8 mouse cellular contexts compared by ENCODE assay signal in the genomic region with DNA sequence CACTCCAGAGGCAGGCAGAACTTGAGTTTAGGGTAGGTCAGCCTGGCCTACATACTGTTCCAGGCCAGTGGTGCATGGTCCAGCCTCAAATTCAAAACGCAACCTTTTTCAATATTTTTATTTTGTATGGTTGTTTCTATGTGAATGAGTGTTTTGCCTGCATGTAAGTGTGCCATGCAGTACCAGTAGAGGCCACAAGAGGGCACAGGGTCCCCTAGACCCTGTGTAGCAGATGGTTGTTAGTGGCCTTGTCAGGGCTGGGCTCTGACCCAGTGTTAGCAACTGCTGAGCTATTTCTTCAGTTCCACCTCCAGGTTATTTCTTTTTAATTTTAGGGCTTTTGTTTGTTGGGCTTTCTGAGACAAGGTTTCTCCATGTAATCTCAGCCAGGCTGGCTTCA. TPM values are rescaled to one million over a fixed set of nuclear protein-coding genes. Genes with fewer than 3 reads are reported as not detected.
DNase-seq lines count a peak whose midpoint lies in the region; ATAC-seq and TF ChIP-seq lines count a peak whose summit lies in the region.

No protein-coding gene starts in this region.

- ATAC-seq in kidney, postnatal 0 days (replicated peaks; ENCODE audit: low FRiP score, low read depth), result peak; percentile 74
- ATAC-seq in liver, embryonic 15.5 days (ENCODE audit: insufficient read depth), result peak; percentile 61; the same call in 1 of the 2 replicates
- peak; percentile 68; the same call in 1 of the 2 replicates for ATAC-seq in neural tube, embryonic 14.5 days (ENCODE audit: low read depth)
- peak; percentile 84 for ATAC-seq in stomach, postnatal 0 days (ENCODE audit: low FRiP score, low TSS enrichment)

- no peaks in the 10 kb centered on the region for H3K4me1 ChIP-seq in bone marrow, adult 2 months (ENCODE audit: control insufficient read depth, insufficient read depth, low read length)
- H3K4me1 ChIP-seq in embryonic fibroblast, embryonic 13.5 days (ENCODE audit: control insufficient read depth, insufficient read depth, low read length), result no peaks in the 10 kb centered on the region
- H3K4me1 ChIP-seq in heart, embryonic 10.5 days, result no peaks in the 10 kb centered on the region
- no peaks in the 10 kb centered on the region for H3K4me1 ChIP-seq in kidney, postnatal 0 days (replicated peaks; ENCODE audit: insufficient read depth, low read length)
- H3K4me1 ChIP-seq in liver, embryonic 15.5 days (replicated peaks), result peaks cover 10% of the 10 kb centered on the region; the same call in 1 of the 2 replicates
- H3K4me1 ChIP-seq in neural tube, embryonic 14.5 days (ENCODE audit: control insufficient read depth, insufficient read depth, low read length), result no peaks in the 10 kb centered on the region
- no peaks in the 10 kb centered on the region for H3K4me1 ChIP-seq in stomach, postnatal 0 days (replicated peaks; ENCODE audit: control insufficient read depth, insufficient read depth)

- H3K27me3 ChIP-seq in C2C12 (ENCODE audit: control insufficient read depth, insufficient read depth, insufficient read length), result no peaks in the 10 kb centered on the region
- no peaks in the 10 kb centered on the region for H3K27me3 ChIP-seq in heart, embryonic 10.5 days (ENCODE audit: insufficient read depth, poor library complexity, severe bottlenecking)
- H3K27me3 ChIP-seq in kidney, postnatal 0 days (ENCODE audit: insufficient read depth, low read length), result no peaks in the 10 kb centered on the region
- no peaks in the 10 kb centered on the region for H3K27me3 ChIP-seq in liver, embryonic 15.5 days
- no peaks in the 10 kb centered on the region for H3K27me3 ChIP-seq in neural tube, embryonic 14.5 days (ENCODE audit: control insufficient read depth, insufficient read depth, low read length)
- H3K27me3 ChIP-seq in stomach, postnatal 0 days (ENCODE audit: control insufficient read depth, insufficient read depth, low read length), result no peaks in the 10 kb centered on the region

- WGBS in bone marrow, adult 2 months, result 3% methylated on average over 1 of the region's 1 CpGs
- 6% methylated on average over 1 of the region's 1 CpGs for WGBS in heart, embryonic 10.5 days
- WGBS in kidney, postnatal 0 days, result 9% methylated on average over 1 of the region's 1 CpGs
- 0% methylated on average over 1 of the region's 1 CpGs for WGBS in liver, embryonic 15.5 days (ENCODE audit: insufficient replicate concordance)
- 13% methylated on average over 1 of the region's 1 CpGs for WGBS in neural tube, embryonic 14.5 days
- WGBS in stomach, postnatal 0 days, result 6% methylated on average over 1 of the region's 1 CpGs

- H3K79me2 ChIP-seq in C2C12 (ENCODE audit: control insufficient read depth, insufficient read depth), result no peaks in the 10 kb centered on the region

- no peak overlapping the region for H3ac ChIP-seq in C2C12 (ENCODE audit: control insufficient read depth, insufficient read length, low read depth)

- TF ChIP-seq CTCF in C2C12 (IDR thresholded peaks at IDR 0.05; ENCODE audit: control insufficient read depth, insufficient read depth, insufficient read length), result peak; percentile 68
- peak; percentile 93 for TF ChIP-seq CTCF in bone marrow, adult 2 months (IDR thresholded peaks at IDR 0.05; ENCODE audit: control insufficient read depth, insufficient read depth, low read length)
- TF ChIP-seq CTCF in embryonic fibroblast, embryonic 13.5 days (IDR thresholded peaks at IDR 0.05; ENCODE audit: borderline replicate concordance, insufficient read depth, low read length), result peak; percentile 88; the same call in 1 of the 2 replicates
- peak; percentile 94 for TF ChIP-seq CTCF in kidney, postnatal 0 days (IDR thresholded peaks at IDR 0.05; ENCODE audit: low read depth)
- peak; percentile 97 for TF ChIP-seq CTCF in stomach, postnatal 0 days (IDR thresholded peaks at IDR 0.05; ENCODE audit: low read depth)

- H3K27ac ChIP-seq in bone marrow, adult 2 months (ENCODE audit: control insufficient read depth, insufficient read depth, low read depth, low read length, poor library complexity), result no peak overlapping the region
- H3K27ac ChIP-seq in embryonic fibroblast, embryonic 13.5 days (ENCODE audit: insufficient read depth, low read length), result no peak overlapping the region
- no peak overlapping the region for H3K27ac ChIP-seq in heart, embryonic 10.5 days
- H3K27ac ChIP-seq in kidney, postnatal 0 days, result no peak overlapping the region
- H3K27ac ChIP-seq in liver, embryonic 15.5 days (replicated peaks), result no peak overlapping the region
- H3K27ac ChIP-seq in neural tube, embryonic 14.5 days (ENCODE audit: low read depth, low read length), result no peak overlapping the region
- H3K27ac ChIP-seq in stomach, postnatal 0 days (replicated peaks), result no peak overlapping the region

- H3K4me2 ChIP-seq in kidney, postnatal 0 days (ENCODE audit: low read length), result no peak overlapping the region
- H3K4me2 ChIP-seq in liver, embryonic 15.5 days, result no peak overlapping the region
- no peak overlapping the region for H3K4me2 ChIP-seq in neural tube, embryonic 14.5 days (ENCODE audit: low read depth, low read length)
- no peak overlapping the region for H3K4me2 ChIP-seq in stomach, postnatal 0 days (replicated peaks; ENCODE audit: low read depth)

- TF ChIP-seq POLR2A in bone marrow, adult 2 months (IDR thresholded peaks at IDR 0.05; ENCODE audit: borderline replicate concordance, control insufficient read depth, low read depth, low read length), result no peak
- no peak for TF ChIP-seq POLR2A in embryonic fibroblast, embryonic 13.5 days (IDR thresholded peaks at IDR 0.05; ENCODE audit: low read depth, low read length)

- no peak for TF ChIP-seq EP300 in stomach, postnatal 0 days (optimal IDR thresholded peaks at IDR 0.05)

- H3K4me3 ChIP-seq in C2C12 (ENCODE audit: insufficient read depth, poor library complexity, severe bottlenecking), result no peak overlapping the region
- no peak overlapping the region for H3K4me3 ChIP-seq in bone marrow, adult 2 months (replicated peaks; ENCODE audit: control insufficient read depth, low read depth, low read length)
- H3K4me3 ChIP-seq in embryonic fibroblast, embryonic 13.5 days (ENCODE audit: insufficient read depth, low read length), result no peak overlapping the region
- H3K4me3 ChIP-seq in heart, embryonic 10.5 days, result no peak overlapping the region
- H3K4me3 ChIP-seq in kidney, postnatal 0 days (replicated peaks; ENCODE audit: low read depth, low read length), result no peak overlapping the region
- no peak overlapping the region for H3K4me3 ChIP-seq in liver, embryonic 15.5 days (replicated peaks)
- no peak overlapping the region for H3K4me3 ChIP-seq in neural tube, embryonic 14.5 days (ENCODE audit: low read depth, low read length)
- no peak overlapping the region for H3K4me3 ChIP-seq in stomach, postnatal 0 days (ENCODE audit: low read depth, low read length)

- no peaks in the 10 kb centered on the region for H3K9me3 ChIP-seq in heart, embryonic 10.5 days
- no peaks in the 10 kb centered on the region for H3K9me3 ChIP-seq in kidney, postnatal 0 days (replicated peaks; ENCODE audit: low read length)
- no peaks in the 10 kb centered on the region for H3K9me3 ChIP-seq in liver, embryonic 15.5 days (replicated peaks)
- no peaks in the 10 kb centered on the region for H3K9me3 ChIP-seq in neural tube, embryonic 14.5 days (ENCODE audit: control insufficient read depth, low read length)
- H3K9me3 ChIP-seq in stomach, postnatal 0 days (ENCODE audit: control insufficient read depth, low read length), result no peaks in the 10 kb centered on the region

- H3K36me3 ChIP-seq in C2C12 (ENCODE audit: control insufficient read depth, insufficient read depth), result peaks cover under 1% of the 10 kb centered on the region
- peaks cover 29% of the 10 kb centered on the region for H3K36me3 ChIP-seq in heart, embryonic 10.5 days
- H3K36me3 ChIP-seq in kidney, postnatal 0 days (ENCODE audit: insufficient read depth, low read length), result no peaks in the 10 kb centered on the region
- peaks cover 14% of the 10 kb centered on the region; the same call in 1 of the 2 replicates for H3K36me3 ChIP-seq in liver, embryonic 15.5 days (replicated peaks)
- H3K36me3 ChIP-seq in neural tube, embryonic 14.5 days (ENCODE audit: control insufficient read depth, insufficient read depth, low read length), result peaks cover 6% of the 10 kb centered on the region; the same call in 1 of the 2 replicates
- peaks cover 11% of the 10 kb centered on the region; the same call in 1 of the 2 replicates for H3K36me3 ChIP-seq in stomach, postnatal 0 days (ENCODE audit: control insufficient read depth, insufficient read depth, low read length)

- DNase-seq in heart, embryonic 10.5 days (ENCODE audit: low spot score), result peak; percentile 83
- peak; percentile 89 for DNase-seq in kidney, postnatal 0 days (ENCODE audit: low spot score)
- DNase-seq in stomach, postnatal 0 days (ENCODE audit: low spot score), result peak; percentile 86

- H3K9ac ChIP-seq in kidney, postnatal 0 days (ENCODE audit: low read depth, low read length), result no peak overlapping the region
- H3K9ac ChIP-seq in liver, embryonic 15.5 days, result no peak overlapping the region
- no peak overlapping the region for H3K9ac ChIP-seq in neural tube, embryonic 14.5 days (replicated peaks; ENCODE audit: low read depth, low read length)
- H3K9ac ChIP-seq in stomach, postnatal 0 days (ENCODE audit: low read length), result no peak overlapping the region

- H3K79me3 ChIP-seq in C2C12 (ENCODE audit: low read depth), result no peaks in the 10 kb centered on the region

RNA-seq across cellular contexts. Expression of a gene that starts 15.1 kb away (rescaled TPM):
- polyA plus RNA-seq in C2C12 (2012; fragmentation: generic; extraction: Trizol), result 31.2 TPM
- polyA plus RNA-seq in bone marrow, adult 2 months (2011; ENCODE audit: insufficient read depth, insufficient read length, low replicate concordance, missing spikeins), result 22.7 and 62.2 TPM in 2 replicates
- 91.1 and 110 TPM in 2 replicates for polyA plus RNA-seq in embryonic fibroblast, embryonic 13.5 days (2011; ENCODE audit: insufficient read length, low read depth, missing spikeins)
- 50.0 and 58.8 TPM in 2 replicates for polyA plus RNA-seq in heart, embryonic 10.5 days (2016; fragmentation: Nextera tagmentation; extraction: Ambion mirVana)
- 55.9 and 60.8 TPM in 2 replicates for polyA plus RNA-seq in kidney, postnatal 0 days (2015; fragmentation: Nextera tagmentation; extraction: Ambion mirVana)
- polyA plus RNA-seq in liver, embryonic 15.5 days (2015; fragmentation: Nextera tagmentation; extraction: Ambion mirVana), result 23.5 and 23.8 TPM in 2 replicates
- polyA plus RNA-seq in neural tube, embryonic 14.5 days (2014; fragmentation: Nextera tagmentation; extraction: Ambion mirVana), result 19.5 and 21.7 TPM in 2 replicates
- polyA plus RNA-seq in stomach, postnatal 0 days (2015; fragmentation: Nextera tagmentation; extraction: Ambion mirVana), result 41.7 and 42.5 TPM in 2 replicates

RNA-seq across cellular contexts. Expression of a gene that starts 15.5 kb away (rescaled TPM):
- polyA plus RNA-seq in C2C12 (2012; fragmentation: generic; extraction: Trizol), result 195 TPM
- 178 and 215 TPM in 2 replicates for polyA plus RNA-seq in bone marrow, adult 2 months (2011; ENCODE audit: insufficient read depth, insufficient read length, low replicate concordance, missing spikeins)
- polyA plus RNA-seq in embryonic fibroblast, embryonic 13.5 days (2011; ENCODE audit: insufficient read length, low read depth, missing spikeins), result 183 and 229 TPM in 2 replicates
- 329 and 377 TPM in 2 replicates for polyA plus RNA-seq in heart, embryonic 10.5 days (2016; fragmentation: Nextera tagmentation; extraction: Ambion mirVana)
- 339 and 363 TPM in 2 replicates for polyA plus RNA-seq in kidney, postnatal 0 days (2015; fragmentation: Nextera tagmentation; extraction: Ambion mirVana)
- polyA plus RNA-seq in liver, embryonic 15.5 days (2015; fragmentation: Nextera tagmentation; extraction: Ambion mirVana), result 222 and 261 TPM in 2 replicates
- 231 and 265 TPM in 2 replicates for polyA plus RNA-seq in neural tube, embryonic 14.5 days (2014; fragmentation: Nextera tagmentation; extraction: Ambion mirVana)
- 149 and 153 TPM in 2 replicates for polyA plus RNA-seq in stomach, postnatal 0 days (2015; fragmentation: Nextera tagmentation; extraction: Ambion mirVana)

RNA-seq across cellular contexts. Expression of a gene that starts 27.3 kb away (rescaled TPM):
- 4.6 TPM for polyA plus RNA-seq in C2C12 (2012; fragmentation: generic; extraction: Trizol)
- 1.3 and 4.9 TPM in 2 replicates for polyA plus RNA-seq in bone marrow, adult 2 months (2011; ENCODE audit: insufficient read depth, insufficient read length, low replicate concordance, missing spikeins)
- 5.0 and 6.9 TPM in 2 replicates for polyA plus RNA-seq in embryonic fibroblast, embryonic 13.5 days (2011; ENCODE audit: insufficient read length, low read depth, missing spikeins)
- 7.5 and 9.3 TPM in 2 replicates for polyA plus RNA-seq in heart, embryonic 10.5 days (2016; fragmentation: Nextera tagmentation; extraction: Ambion mirVana)
- 12.3 and 13.7 TPM in 2 replicates for polyA plus RNA-seq in kidney, postnatal 0 days (2015; fragmentation: Nextera tagmentation; extraction: Ambion mirVana)
- 2.3 TPM in 2 replicates for polyA plus RNA-seq in liver, embryonic 15.5 days (2015; fragmentation: Nextera tagmentation; extraction: Ambion mirVana)
- 16.8 and 18.0 TPM in 2 replicates for polyA plus RNA-seq in neural tube, embryonic 14.5 days (2014; fragmentation: Nextera tagmentation; extraction: Ambion mirVana)
- polyA plus RNA-seq in stomach, postnatal 0 days (2015; fragmentation: Nextera tagmentation; extraction: Ambion mirVana), result 12.2 and 13.0 TPM in 2 replicates
